Mouse (Mus musculus): ENCODE data around the gene Ksr1.

Ksr1 gene

GRCm38 (mm10) chr11:79041908-79042430, 104.2 kb downstream of the Ksr1 start:
- no peak for DNase-seq (ENCODE audit: low read depth)

- DNase-seq (ENCODE audit: low read depth), result no peak
These were observed 106.7 kb downstream of the Ksr1 start for GRCm38 (mm10) chr11:79039488-79039887.

GRCm38 (mm10) chr11:79037555-79037954, 108.7 kb downstream of the Ksr1 start:
- DNase-seq (ENCODE audit: low read depth), result no peak

GRCm38 (mm10) chr11:79036324-79036723, 109.9 kb downstream of the Ksr1 start:
- no peak for DNase-seq (ENCODE audit: low read depth)

GRCm38 (mm10) chr11:79033636-79034035, 112.6 kb downstream of the Ksr1 start:
- no peak for DNase-seq (ENCODE audit: low read depth)

- no peak for DNase-seq (ENCODE audit: low read depth)
These were observed 113.2 kb downstream of the Ksr1 start for GRCm38 (mm10) chr11:79033021-79033420.

- DNase-seq (ENCODE audit: low read depth), result no peak
These were observed 114.8 kb downstream of the Ksr1 start for GRCm38 (mm10) chr11:79031452-79031746.

- DNase-seq (ENCODE audit: low read depth), result peak; percentile 52
These were observed 115.4 kb downstream of the Ksr1 start for GRCm38 (mm10) chr11:79030570-79031451.

- DNase-seq (ENCODE audit: low read depth), result no peak
These were observed 122.5 kb downstream of the Ksr1 start for GRCm38 (mm10) chr11:79023751-79024150.

- DNase-seq (ENCODE audit: low read depth), result no peak
These were observed 122.9 kb downstream of the Ksr1 start for GRCm38 (mm10) chr11:79023342-79023741.

GRCm38 (mm10) chr11:79022836-79023235, 123.4 kb downstream of the Ksr1 start:
- no peak for DNase-seq (ENCODE audit: low read depth)

GRCm38 (mm10) chr11:79020535-79021045, 125.6 kb downstream of the Ksr1 start:
- no peak for DNase-seq (ENCODE audit: low read depth)

- no peak for DNase-seq (ENCODE audit: low read depth)
These were observed 126.2 kb downstream of the Ksr1 start for GRCm38 (mm10) chr11:79019839-79020534.

- DNase-seq (ENCODE audit: low read depth), result peak; percentile 65
These were observed 127.1 kb downstream of the Ksr1 start for GRCm38 (mm10) chr11:79018954-79019704.

- no peak for DNase-seq (ENCODE audit: low read depth)
These were observed 129.0 kb downstream of the Ksr1 start for GRCm38 (mm10) chr11:79017161-79017606.

GRCm38 (mm10) chr11:79016236-79016635, 130.0 kb downstream of the Ksr1 start:
- DNase-seq (ENCODE audit: low read depth), result no peak

- DNase-seq (ENCODE audit: low read depth), result no peak
These were observed 130.5 kb downstream of the Ksr1 start for GRCm38 (mm10) chr11:79015660-79016215.

- no peak for DNase-seq (ENCODE audit: low read depth)
These were observed 131.4 kb downstream of the Ksr1 start for GRCm38 (mm10) chr11:79014602-79015325.

- DNase-seq (ENCODE audit: low read depth), result no peak
These were observed 132.4 kb downstream of the Ksr1 start for GRCm38 (mm10) chr11:79013806-79014205.

- no peak for DNase-seq (ENCODE audit: low read depth)
These were observed 133.2 kb downstream of the Ksr1 start for GRCm38 (mm10) chr11:79013056-79013455.

GRCm38 (mm10) chr11:79012529-79012928, 133.7 kb downstream of the Ksr1 start:
- no peak for DNase-seq (ENCODE audit: low read depth)
